Comparison of ENCODE assay signal across 8 mouse cellular contexts in genomic region chr14:30612523-30612922, GRCm38 (mm10). TPM values are rescaled to one million over a fixed set of nuclear protein-coding genes. Genes with fewer than 3 reads are reported as not detected.
DNase-seq lines count a peak whose midpoint lies in the region; ATAC-seq and TF ChIP-seq lines count a peak whose summit lies in the region.

No protein-coding gene starts in this region.

- WGBS in heart, embryonic 14.5 days: 22% methylated on average over 7 of the region's 7 CpGs

- no peak overlapping the region for H3K27ac ChIP-seq in heart, embryonic 14.5 days (replicated peaks in 1 of 2; ENCODE audit: control insufficient read depth in 1 of 2, insufficient read depth in 1 of 2, low read depth in 2 of 2, low read length in 2 of 2)

- H3K9ac ChIP-seq in heart, embryonic 14.5 days (ENCODE audit: low read length): peak overlapping the region; percentile 17; the same call in 1 of the 2 replicates

- peaks cover 15% of the 10 kb centered on the region for H3K36me3 ChIP-seq in heart, embryonic 14.5 days (ENCODE audit: control insufficient read depth, insufficient read depth, low read length)
- no peaks in the 10 kb centered on the region for H3K36me3 ChIP-seq in myocyte (ENCODE audit: control insufficient read depth, insufficient read depth)

- TF ChIP-seq POLR2A in myocyte (IDR thresholded peaks at IDR 0.05; ENCODE audit: insufficient read length, low read depth): no peak

- no peaks in the 10 kb centered on the region for H3K27me3 ChIP-seq in heart, embryonic 14.5 days (ENCODE audit: control insufficient read depth, insufficient read depth, low read length)
- H3K27me3 ChIP-seq in myocyte (ENCODE audit: control insufficient read depth, insufficient read depth, insufficient read length): no peaks in the 10 kb centered on the region

- peaks cover 5% of the 10 kb centered on the region for H3K79me2 ChIP-seq in myocyte (ENCODE audit: control insufficient read depth, insufficient read depth)

- intact Hi-C loops in left cerebral cortex, postnatal 25 days (cut with DNase I): loop anchor here (2.0 kb wide), 1 partner anchor 18 kb away; no protein-coding TSS in a partner anchor

- no peaks in the 10 kb centered on the region for H3K9me3 ChIP-seq in heart, embryonic 14.5 days (ENCODE audit: control insufficient read depth, low read length)

- H3K4me2 ChIP-seq in heart, embryonic 14.5 days (ENCODE audit: low read length): no peak overlapping the region
- H3K4me2 ChIP-seq in myocyte (ENCODE audit: low read depth): no peak overlapping the region

- DNase-seq in left cerebral cortex, adult 18-20 months (ENCODE audit: low spot score in 2 of 2): peak; percentile 53 to 81
- DNase-seq in left cerebral cortex, adult 9 months (ENCODE audit: low spot score in 2 of 2): no peak
- peak; percentile 94 for DNase-seq in adrenal gland, postnatal 10 days
- peak; percentile 79 for DNase-seq in embryo, embryonic 9.5 days (ENCODE audit: extremely low spot score)
- peak; percentile 33 to 59 for DNase-seq in left cerebral cortex, postnatal 25 days (ENCODE audit: low spot score in 2 of 2)
- peak; percentile 60 for DNase-seq in testis, postnatal 14 days (ENCODE audit: low spot score)

- H3ac ChIP-seq in myocyte (ENCODE audit: control insufficient read depth, insufficient read length): no peak overlapping the region

- peaks cover 8 to 15% of the 10 kb centered on the region in 2 experiments; a peak in 2 of 4 replicates for H3K4me1 ChIP-seq in heart, embryonic 14.5 days (ENCODE audit: control insufficient read depth in 2 of 2, insufficient read depth in 2 of 2, low read length in 2 of 2)

- no peak for ATAC-seq in heart, embryonic 14.5 days (ENCODE audit: insufficient number of reproducible peaks, insufficient read depth, low FRiP score, low read depth)

- H3K4me3 ChIP-seq in heart, embryonic 14.5 days (ENCODE audit: control insufficient read depth in 1 of 2, insufficient read depth in 1 of 2, low read depth in 1 of 2, low read length in 2 of 2): no peak overlapping the region
- no peak overlapping the region for H3K4me3 ChIP-seq in myocyte

TF ChIP-seq in myocyte, 11 proteins besides CTCF, POLR2A, EP300 and RAD21:
- no peak for TF ChIP-seq MYOD1 (IDR thresholded peaks at IDR 0.05; ENCODE audit: control insufficient read depth in 1 of 3, insufficient read length in 2 of 3, low read depth in 2 of 3)
- TF ChIP-seq POLR2AphosphoS2 (IDR thresholded peaks at IDR 0.05; ENCODE audit: insufficient read length, low read depth): no peak
- TF ChIP-seq TCF3 (IDR thresholded peaks at IDR 0.05; ENCODE audit: insufficient read length, low read depth): no peak
- TF ChIP-seq USF1 (IDR thresholded peaks at IDR 0.05; ENCODE audit: low read depth): peak; percentile 76
- TF ChIP-seq MAX (IDR thresholded peaks at IDR 0.05; ENCODE audit: low read depth): no peak

RNA-seq across cellular contexts. Expression of gene Prkcd, which starts 13.5 kb away (rescaled TPM):
- 10 to 100 TPM; 11.4 to 12.7 TPM for total RNA-seq in left cerebral cortex, adult 18-20 months (2021)
- 100 to 1,000 TPM in 1 of 2 experiments, 10 to 100 TPM in 1; 80.9 to 129 TPM for total RNA-seq in adrenal gland, postnatal 10 days (2021)
- polyA plus RNA-seq in heart, embryonic 14.5 days (2014; fragmentation: Nextera tagmentation; extraction: Ambion mirVana): 38.4 and 38.6 TPM in 2 replicates
- 10 to 100 TPM; 12.4 to 15.2 TPM for total RNA-seq in left cerebral cortex, postnatal 25 days (2021)
- polyA plus RNA-seq in myocyte (2012; fragmentation: generic; extraction: Trizol): 23.6 TPM

RNA-seq across cellular contexts. Expression of gene Rft1, which starts 41.6 kb away (rescaled TPM):
- total RNA-seq in left cerebral cortex, adult 18-20 months (2021): 10 to 100 TPM; 10.0 to 10.4 TPM
- total RNA-seq in adrenal gland, postnatal 10 days (2021): 10 to 100 TPM; 21.2 to 24.2 TPM
- polyA plus RNA-seq in heart, embryonic 14.5 days (2014; fragmentation: Nextera tagmentation; extraction: Ambion mirVana): 10.6 and 11.8 TPM in 2 replicates
- 10 to 100 TPM; 11.4 to 12.4 TPM for total RNA-seq in left cerebral cortex, postnatal 25 days (2021)
- polyA plus RNA-seq in myocyte (2012; fragmentation: generic; extraction: Trizol): 12.3 TPM

Comparison
In these comparisons a context has a peak if more than half of its experiments do, and no peak if none do; other contexts are left out.
1. DNase-seq: peak in left cerebral cortex, adult 18-20 months (2 of 2), adrenal gland, postnatal 10 days (single experiment), embryo, embryonic 9.5 days (single experiment), left cerebral cortex, postnatal 25 days (2 of 2) and testis, postnatal 14 days (single experiment); none in left cerebral cortex, adult 9 months (0 of 2).
2. RNA of gene Prkcd, which starts 13.5 kb away (total RNA-seq): 80.9 to 129 TPM in adrenal gland, postnatal 10 days; 12.4 to 15.2 TPM in left cerebral cortex, postnatal 25 days and 11.4 to 12.7 TPM in left cerebral cortex, adult 18-20 months; every median in the first group is over 4 times any median in the second.